Mouse (Mus musculus): Measurements from ENCODE around the gene Lrp1.

Gene Lrp1

GRCm38 (mm10) chr10:127592850-127593249, 28.1 kb downstream of the Lrp1 start:
- no peak for DNase-seq (ENCODE audit: low spot score in 2 of 2)

- DNase-seq (ENCODE audit: low spot score in 2 of 2): no peak
Observed at GRCm38 (mm10) chr10:127592423-127592822, 28.5 kb downstream of the Lrp1 start.

DNA sequence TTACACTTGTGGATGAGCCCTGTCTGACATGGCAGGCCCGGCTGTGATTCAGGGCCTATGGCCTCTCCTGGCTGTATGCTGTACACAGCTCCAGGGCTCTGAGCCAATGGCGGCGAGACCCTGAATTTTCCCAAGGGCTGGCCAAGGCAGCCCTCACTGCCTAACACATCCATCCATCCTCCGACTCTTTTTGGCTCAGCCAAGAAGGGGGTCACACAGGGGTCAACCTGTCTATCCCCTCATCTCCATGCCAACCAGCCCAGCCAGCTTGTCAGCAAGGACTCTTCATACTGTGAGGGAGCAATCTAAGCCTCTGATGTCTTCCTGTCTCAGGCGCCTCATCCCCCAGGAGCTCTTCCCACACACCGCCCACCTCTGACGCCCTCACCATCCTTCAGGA, 29.4 kb downstream of the Lrp1 start:
- no peak for DNase-seq (ENCODE audit: low spot score in 2 of 2)

DNA sequence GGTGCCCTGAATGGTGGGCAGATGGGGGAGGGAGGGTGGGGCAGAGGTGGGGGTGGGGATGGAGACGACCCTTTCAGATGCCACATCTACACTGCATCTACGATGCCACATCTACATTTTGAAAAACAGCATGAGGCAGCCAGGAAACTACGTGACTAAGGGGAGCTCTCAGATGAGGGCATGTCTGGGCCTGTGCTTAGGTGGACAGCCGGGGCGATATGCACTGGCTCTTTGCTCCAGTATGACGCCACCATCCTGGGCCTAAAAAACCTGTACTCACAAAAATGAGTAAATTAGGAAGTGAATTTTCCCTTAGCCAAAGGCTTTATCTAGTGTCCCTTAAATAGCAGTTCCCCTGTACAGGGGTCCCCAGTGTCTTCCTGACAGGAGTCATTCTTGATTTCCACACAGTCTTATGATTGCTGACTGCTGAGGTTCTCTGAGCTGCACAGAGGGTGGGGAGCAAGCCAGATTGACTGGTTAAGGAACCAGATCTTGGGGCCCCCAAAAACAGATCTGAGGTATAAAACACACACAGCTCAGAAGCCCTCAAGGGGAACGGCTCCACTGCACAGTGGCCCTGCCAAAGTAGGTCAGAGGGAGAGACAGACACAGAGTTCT, 30.0 kb downstream of the Lrp1 start:
- peak in 1 of 2 experiments; percentile 60 for DNase-seq (ENCODE audit: low spot score in 2 of 2)

DNA sequence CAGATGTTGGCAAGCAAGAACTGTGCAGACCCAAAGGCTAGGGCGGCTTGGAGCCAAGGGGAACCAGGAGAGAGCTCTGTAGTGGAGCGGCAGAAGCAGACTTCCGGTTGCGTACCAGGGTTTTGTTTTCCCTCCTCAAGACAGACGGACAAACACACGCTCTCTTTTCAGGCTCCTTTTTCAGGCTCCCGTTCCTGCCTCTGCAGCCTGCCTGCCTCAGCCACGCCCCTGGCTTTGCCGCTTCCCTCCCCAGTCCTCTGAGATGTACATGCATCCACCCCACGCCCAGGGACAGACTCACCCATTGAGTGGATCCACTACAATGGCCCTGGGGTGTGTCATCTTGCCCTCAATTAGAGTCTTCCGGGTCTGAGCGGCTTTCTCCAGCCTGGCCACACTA, 30.7 kb downstream of the Lrp1 start:
- DNase-seq (ENCODE audit: low spot score in 2 of 2): no peak

DNA sequence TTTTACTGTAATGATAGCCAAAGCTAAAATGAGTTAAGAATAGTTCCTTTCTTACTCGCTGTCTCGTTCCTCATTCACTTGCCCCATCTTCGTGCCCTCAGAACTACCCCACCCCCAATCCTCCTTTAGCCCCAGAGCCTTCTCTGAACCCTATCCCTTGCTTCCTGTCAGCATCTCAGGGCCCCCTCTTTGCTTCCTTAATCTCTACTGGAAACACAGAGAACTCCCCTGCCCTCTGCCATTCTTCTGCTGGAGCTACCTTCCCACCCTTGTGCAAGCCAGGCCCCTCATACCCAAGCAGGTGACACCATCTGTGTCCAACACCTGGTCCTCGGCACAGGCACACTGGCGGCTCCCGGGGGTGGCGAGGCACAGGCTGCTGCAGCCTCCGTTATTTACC, 33.2 kb downstream of the Lrp1 start:
- DNase-seq (ENCODE audit: low spot score in 2 of 2): no peak

GRCm38 (mm10) chr10:127586209-127586608, 34.7 kb downstream of the Lrp1 start:
- no peak for DNase-seq (ENCODE audit: low spot score in 2 of 2)

DNA sequence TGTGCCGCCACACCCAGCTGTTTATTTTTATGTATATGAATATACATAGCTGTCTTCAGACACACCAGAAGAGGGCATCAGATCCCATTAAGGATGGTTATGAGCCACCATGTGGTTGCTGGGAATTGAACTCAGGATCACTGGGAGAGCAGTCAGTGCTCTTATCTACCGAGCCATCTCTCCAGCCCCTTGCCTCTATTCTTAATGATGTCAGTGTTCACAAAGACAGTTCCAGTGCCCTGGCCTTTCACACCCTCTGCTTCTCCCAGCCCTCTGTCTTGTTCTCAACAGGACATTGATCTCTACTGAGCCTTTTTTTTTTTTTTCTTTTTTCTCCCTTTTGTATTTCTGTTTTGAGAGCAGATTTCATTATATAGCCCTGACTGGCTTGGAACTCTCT, 35.4 kb downstream of the Lrp1 start:
- DNase-seq (ENCODE audit: low spot score in 2 of 2): no peak

GRCm38 (mm10) chr10:127583649-127584048, 37.3 kb downstream of the Lrp1 start:
- DNase-seq (ENCODE audit: low spot score in 2 of 2): peak; percentile 74 to 81

DNA sequence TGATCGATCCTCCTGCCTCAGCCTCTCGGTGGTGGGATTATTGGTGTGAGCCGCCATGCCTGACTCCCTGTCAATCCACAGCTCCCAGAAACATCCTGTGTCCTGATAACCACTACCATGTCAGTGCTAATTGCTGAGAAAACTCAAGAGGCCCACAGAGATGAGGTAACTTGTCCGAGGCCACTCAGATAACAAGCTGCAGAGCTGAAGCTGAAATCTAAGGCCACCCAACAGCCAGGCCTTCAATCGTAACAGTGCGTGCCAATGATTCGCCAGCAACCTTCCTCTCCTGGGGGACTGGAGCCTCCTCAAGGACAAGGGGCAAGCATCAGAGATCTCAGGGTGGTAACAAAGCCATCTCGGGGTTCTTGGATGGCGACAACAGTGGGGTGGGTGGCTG, 39.7 kb downstream of the Lrp1 start:
- no peak for DNase-seq (ENCODE audit: low spot score in 2 of 2)

DNA sequence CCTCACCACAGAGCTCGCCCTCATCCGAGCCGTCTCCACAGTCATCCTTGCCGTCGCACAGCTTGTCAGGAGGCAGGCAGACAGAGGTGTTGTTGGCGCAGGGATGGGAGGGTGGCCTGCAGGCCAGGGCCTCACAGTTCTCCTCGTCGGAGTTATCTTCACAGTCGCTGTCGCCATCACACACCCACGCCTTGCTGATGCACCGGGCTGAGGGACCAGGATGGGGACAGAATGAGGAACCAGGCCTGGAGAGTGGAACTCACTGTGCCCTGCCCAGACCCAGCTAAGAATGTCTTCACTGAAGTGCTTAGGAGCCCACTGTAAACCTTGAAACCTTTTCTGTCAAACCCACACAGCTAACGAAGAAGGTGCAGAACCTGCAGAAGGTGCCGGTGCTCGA, 43.0 kb downstream of the Lrp1 start:
- DNase-seq (ENCODE audit: low spot score in 2 of 2): no peak

DNA sequence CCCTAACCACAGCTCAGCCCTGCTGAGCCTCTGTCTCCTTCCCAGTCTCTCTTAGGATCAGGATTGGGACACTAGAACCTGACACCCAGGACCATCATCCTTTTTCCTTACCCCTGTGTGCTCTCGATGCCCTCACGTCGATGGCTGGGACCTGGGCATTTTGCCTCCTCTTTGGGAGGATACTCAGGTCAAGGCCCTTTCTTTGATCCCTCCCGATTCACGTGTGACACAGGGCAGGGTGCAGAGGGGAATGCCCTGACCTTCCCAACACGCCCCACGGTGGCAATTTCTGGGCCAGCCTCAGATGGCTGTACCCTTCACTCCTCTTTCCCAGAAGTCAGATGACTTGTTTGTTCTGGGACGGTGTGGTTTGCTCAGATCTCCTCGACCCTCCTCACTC, 43.8 kb downstream of the Lrp1 start:
- DNase-seq (ENCODE audit: low spot score in 2 of 2): no peak

DNA sequence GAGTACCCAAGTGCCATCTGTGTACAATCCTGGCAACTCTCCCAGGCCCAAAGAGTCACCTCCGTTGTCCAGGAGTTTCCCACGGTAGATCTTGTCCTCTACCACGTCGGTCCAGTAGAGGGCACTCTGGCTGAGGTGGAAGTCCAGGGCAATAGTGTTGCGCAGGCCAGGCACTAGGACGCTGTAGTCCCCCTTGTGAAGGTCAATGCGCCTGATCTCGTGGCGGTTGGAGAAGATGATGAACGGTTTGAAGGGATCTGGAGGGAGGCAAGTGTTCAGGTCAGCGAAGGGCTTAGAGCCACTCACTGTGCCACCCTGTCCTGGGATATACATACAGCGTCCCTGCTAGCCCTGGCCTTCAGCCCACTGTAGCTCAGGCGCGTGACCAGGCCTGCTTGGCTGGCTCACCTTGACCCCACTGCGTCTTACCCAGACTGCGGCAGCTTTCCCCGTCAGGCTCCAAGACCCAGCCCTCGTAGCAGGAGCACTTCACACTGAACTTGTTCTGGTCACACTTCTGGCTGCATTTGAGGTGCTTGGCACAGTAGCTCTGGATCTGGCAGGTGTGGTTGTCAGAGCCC, 44.5 kb downstream of the Lrp1 start:
- peak; percentile 58 to 79 for DNase-seq (ENCODE audit: low spot score in 2 of 2)

DNA sequence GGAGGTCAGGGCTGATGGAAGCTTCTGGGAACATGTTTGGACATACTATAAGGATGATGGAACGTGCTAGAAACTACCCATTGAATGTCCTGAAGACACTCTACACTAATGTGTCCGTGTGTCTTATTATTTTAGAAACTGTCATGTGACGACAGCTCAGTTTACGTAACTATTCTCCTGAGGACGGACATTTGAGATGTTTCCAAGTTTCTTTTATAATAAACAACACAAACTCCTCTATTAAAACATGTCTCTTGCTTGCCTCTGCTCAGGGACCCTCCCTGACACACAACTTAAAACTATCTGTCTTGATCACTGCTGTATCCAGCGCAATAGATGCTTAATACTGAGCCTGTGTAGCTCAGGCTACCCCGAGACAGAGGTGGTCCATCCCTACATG, 45.2 kb downstream of the Lrp1 start:
- no peak for DNase-seq (ENCODE audit: low spot score in 2 of 2)

DNA sequence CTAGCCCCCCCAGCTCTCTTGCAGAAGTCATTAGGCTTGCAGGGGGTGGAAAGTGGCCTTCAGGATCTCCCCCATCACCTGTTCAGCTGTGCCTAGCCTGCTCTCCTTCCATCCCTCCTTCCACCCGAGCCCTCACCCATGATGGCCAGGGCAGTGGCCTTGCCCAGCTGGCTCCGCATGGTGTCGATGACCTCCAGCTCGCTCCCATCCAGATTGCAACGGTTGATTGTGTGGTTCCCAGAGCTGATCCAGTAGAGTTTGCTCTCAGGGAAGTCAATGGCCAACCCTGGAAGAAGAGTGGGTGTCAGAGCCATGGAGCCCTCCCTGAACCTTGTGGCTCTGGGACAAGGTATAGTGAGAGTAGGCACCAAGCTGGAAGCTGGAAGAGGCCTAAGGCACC, 48.7 kb downstream of the Lrp1 start:
- no peak for DNase-seq (ENCODE audit: low spot score in 2 of 2)

DNA sequence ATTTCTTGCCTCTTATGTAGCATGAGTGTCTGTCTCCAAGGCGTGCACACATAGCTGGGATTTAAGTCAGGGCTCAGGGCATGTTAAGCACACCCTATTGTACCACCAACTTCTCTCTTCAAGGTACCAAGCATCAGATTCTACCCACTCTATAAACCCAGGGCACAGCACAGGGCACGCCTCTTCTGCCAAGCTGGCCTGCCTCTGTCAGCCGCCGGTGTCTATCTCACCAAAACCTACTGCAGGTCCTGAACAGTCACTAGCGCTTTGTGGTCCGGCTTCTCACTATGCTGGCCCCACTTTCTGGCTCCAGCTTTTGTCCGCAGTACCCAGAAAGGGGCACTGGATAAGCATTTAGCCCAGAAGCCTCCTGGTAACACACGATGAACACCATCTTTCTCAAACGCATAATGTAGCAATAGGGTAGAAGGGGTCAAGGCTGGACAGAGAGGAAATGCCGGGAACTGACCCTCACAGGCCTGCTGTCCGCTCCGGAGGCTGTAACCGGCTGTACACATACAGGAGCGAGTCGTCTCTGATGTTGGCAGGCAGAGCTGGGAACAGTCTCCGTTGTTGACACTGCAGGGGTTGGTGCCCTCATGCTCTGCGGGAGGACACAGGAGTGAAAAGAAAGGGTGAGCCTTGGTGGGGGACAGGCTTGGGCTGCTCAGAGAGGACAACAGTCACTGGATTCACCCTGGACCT, 49.9 kb downstream of the Lrp1 start:
- no peak for DNase-seq (ENCODE audit: low spot score in 2 of 2)

GRCm38 (mm10) chr10:127570384-127570783, 50.6 kb downstream of the Lrp1 start:
- DNase-seq (ENCODE audit: low spot score in 2 of 2): peak; percentile 56 to 63

DNA sequence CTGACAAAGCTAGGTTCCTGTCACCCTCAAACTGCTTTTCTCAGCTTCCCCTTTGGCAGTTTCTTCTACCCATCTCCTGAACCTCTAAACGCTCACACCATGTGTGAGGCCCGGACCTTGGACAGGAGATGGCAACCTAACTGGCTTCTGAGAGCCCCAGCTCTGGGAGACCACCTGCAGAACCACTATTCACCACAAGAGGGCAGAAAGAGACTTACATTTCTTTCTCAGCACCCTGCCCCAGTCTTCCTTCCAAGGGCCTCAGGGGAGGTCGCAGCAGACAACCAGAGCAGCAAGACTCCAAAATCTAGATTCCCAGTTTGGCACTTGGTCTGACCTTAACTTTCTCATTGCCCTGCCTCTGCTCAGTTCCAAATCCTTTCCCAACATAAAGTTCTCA, 51.5 kb downstream of the Lrp1 start:
- peak; percentile 60 to 65 for DNase-seq (ENCODE audit: low spot score in 2 of 2)

GRCm38 (mm10) chr10:127566553-127567326, 54.2 kb downstream of the Lrp1 start:
- no peak for DNase-seq (ENCODE audit: low spot score in 2 of 2)

GRCm38 (mm10) chr10:127564301-127564700, 56.6 kb downstream of the Lrp1 start:
- DNase-seq (ENCODE audit: low spot score in 2 of 2): no peak

GRCm38 (mm10) chr10:127563840-127564239, 57.1 kb downstream of the Lrp1 start:
- no peak for DNase-seq (ENCODE audit: low spot score in 2 of 2)

DNA sequence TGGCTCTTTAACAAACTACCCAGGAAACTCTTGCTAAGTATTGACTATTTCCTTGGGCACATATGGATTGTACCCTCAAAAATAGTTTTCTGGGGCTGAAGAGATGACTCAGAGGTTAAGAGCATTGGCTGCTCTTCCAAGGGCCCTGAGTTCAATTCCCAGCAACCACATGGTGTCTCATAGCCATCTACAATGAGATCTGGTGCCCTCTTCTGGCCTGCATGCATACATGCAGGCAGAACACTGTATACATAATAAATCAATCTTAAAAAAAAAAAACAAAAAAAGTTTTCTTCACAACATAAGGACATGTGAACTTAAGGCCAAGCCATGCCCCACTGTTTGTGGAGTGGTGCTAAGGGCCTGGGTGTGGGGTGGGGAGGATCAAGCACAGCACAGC, 59.8 kb downstream of the Lrp1 start:
- DNase-seq (ENCODE audit: low spot score in 2 of 2): no peak

- no peak for DNase-seq (ENCODE audit: low spot score in 2 of 2)
Observed at GRCm38 (mm10) chr10:127557397-127557796, 63.6 kb downstream of the Lrp1 start.

All from urinary bladder, postnatal 36 days (tissue).